Mouse (Mus musculus): ENCODE data around the gene Itpr3.

DNA sequence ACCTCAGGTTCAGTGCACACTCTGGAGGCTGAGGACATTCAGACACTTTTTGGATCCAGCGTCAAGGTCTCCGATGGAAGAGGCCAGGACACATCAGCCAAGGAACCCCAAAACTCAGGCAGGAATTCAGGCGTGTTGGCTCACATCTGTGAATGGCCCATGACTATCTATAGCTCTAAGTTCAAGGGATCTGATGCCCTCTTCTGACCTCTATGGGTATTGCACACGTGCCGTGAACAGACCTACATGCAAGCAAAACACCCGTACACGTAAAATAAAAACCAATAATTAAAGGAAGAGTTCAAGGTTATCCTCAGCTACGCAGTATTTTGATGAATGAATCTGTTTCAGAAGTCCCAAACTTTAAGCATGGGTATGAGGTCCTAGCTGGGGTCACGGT, 49.6 kb downstream of the Itpr3 start:
- TF ChIP-seq CTCF (IDR thresholded peaks at IDR 0.05) (peak; percentile 62), EP300 (IDR thresholded peaks at IDR 0.05; ENCODE audit: insufficient read depth, low read depth, low read length) (no peak)

All from heart, adult 2 months (tissue).